Mouse (Mus musculus): ENCODE data around the gene Adora2a.
"Not testable (repeated sequence)": the region's sequence is repeated elsewhere in the genome, so short reads cannot be mapped to it uniquely, and the experiment has no call there.

Gene Adora2a

DNA sequence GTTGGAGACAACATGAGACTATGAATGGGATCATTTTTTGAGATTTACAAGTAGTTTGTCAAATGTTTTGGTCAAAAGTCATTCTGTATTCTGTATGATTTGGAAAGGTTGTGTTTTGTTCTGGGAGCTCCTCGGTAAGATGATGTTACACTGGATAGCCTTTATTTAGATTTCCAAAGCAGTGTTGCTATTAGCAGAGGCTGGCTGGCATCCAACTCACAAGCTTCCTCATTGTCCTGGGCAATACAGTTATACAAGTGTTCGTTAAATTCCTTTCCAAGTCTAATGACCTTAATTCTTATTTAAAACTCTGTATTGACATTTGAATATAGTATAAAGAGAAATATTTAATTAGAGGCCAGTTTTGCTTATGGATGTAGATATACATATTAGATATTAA, 28.6 kb downstream of the Adora2a start:
- no peak for DNase-seq (ENCODE audit: low spot score in 2 of 2)

DNA sequence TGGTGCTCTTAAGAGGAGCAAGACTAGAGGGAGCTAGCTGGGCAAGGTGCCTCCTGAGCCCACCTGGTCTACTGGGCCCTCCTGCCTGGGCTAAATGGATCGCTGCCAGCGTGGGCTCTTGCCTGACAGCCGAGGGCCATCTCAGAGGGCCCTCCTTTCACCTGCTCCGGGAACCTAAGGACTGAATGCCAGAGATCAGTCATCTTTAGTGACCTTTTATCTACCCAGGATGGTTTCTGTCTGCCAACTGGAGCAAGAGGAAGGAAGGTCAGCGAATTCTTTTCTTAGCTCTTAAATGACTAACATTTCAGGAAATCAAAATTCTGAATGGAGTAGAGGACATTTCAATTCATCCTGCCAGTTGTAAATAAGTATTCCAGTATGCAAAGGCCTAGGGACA, 33.9 kb downstream of the Adora2a start:
- DNase-seq (ENCODE audit: low spot score in 2 of 2) = no peak

DNA sequence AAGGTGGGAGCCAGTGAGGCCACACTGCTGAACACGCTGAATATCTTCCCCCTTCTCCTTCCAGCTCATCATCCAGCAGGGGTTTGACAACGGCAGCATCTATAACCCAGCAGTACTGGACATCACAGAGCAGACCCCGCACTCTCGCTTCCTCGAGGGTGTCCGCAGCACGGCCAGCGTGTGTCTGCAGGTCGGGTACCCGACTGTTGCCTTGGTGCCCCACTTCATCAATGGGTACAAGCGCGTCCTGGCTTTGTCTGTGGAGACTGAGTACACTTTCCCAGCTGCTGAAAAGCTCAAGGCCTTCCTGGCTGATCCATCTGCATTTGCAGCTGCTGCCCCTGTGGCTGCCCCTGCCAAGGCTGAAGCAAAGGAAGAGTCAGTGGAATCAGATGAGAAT, 35.9 kb downstream of the Adora2a start:
- DNase-seq (ENCODE audit: low spot score in 2 of 2) = no peak

DNA sequence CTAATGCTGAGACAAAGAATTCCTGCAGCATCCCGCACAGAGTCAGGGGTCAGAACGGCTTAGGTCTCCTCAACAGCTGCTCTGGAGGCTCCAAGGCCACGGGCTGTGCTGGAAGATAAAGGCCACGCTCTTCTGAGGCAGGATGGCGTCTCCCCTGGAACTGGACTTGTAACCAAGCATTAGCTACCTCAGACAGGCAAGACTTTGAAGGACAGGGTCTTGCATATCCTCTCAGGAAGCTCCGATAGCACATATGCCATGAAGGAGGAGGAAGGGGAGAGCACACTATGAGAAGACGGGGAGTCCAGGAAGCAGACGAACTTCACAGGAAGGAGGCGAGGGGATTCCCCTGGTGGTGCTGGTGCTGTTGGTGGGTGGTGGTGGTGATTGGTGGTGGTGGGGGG, 37.2 kb downstream of the Adora2a start:
- DNase-seq (ENCODE audit: low spot score in 2 of 2) = not testable (repeated sequence)

DNA sequence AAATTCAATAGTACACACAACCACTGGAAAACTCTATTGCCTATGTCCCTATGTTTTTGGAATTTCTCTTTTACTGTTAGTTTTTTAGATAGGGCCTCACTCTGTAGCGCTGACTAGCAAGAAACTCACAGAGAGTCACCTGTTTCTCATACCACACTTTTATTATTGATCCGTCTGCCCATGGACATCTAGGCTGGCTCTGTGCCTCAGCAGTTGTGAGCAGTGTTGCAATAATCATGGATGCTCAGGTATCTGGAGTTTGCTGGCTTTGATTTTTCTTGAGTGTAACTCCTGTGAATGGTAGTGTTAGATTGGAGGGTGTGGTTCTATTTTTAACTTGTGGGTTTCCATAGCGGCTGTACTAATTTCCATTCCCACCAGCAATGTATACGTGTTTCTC, 38.7 kb downstream of the Adora2a start:
- DNase-seq (ENCODE audit: low spot score in 2 of 2) = no peak

DNA sequence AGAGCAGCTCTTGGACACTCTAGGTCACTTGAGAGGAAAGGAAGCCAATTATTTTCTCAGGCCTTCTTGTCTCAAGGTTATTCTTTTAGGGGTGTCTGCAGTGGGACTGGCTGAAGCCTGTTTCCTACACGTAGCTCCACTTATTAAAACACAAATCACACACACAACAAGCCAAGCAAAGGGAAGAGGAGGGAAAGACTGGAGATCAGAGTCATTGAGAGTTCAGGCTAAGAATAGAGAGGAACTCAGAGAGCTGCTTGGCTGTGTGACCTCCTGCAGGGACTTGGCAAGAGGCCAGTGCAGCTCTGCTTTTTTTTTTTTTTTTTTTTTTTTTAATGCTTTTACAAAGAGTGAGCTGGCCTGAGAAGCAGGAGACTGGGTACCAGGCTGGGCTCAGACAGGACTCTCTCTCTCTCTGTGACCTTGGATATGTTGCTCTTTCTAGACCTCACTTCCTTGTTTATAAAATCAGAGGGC, 47.6 kb downstream of the Adora2a start:
- DNase-seq (ENCODE audit: low spot score in 2 of 2) = peak; percentile 7 to 19

DNA sequence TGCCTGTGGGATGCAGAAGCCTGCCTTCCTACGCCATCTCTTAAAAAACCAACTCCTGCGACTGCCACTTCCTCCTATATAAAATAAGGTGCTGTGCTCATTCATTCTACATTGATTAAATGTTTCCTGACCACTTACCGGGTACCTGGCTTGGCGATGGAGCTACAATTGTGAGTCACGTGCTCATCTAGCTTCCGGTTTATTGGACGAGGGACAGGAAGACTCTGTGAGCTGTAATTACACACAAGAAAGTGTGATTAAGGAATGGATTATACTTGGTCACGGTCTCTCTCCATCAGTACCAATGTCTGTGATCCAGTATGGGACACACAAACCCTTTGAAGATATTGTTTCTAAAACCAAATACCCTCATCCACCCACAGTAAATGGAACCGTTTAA, 48.1 kb downstream of the Adora2a start:
- no peak for DNase-seq (ENCODE audit: low spot score in 2 of 2)

DNA sequence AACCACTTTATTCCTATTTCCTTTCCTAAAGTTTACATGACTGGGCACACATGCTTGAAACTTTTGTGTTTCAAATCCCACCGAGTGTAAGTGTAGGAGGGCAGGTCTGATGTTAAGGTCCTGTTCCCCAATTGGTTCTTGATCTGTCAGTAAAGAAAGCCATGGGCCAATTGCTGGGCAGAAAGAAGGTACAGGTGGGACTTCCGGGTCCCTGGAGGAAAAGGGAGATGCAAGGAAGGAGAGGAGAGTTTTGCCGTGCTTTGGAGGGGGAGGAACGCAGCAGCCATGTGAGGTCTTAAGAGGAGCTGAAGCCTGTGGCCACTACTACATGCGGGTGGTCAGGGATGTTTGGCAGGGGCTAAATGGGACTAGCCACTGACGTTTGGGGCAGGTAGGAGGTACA, 48.6 kb downstream of the Adora2a start:
- DNase-seq (ENCODE audit: low spot score in 2 of 2) = no peak

DNA sequence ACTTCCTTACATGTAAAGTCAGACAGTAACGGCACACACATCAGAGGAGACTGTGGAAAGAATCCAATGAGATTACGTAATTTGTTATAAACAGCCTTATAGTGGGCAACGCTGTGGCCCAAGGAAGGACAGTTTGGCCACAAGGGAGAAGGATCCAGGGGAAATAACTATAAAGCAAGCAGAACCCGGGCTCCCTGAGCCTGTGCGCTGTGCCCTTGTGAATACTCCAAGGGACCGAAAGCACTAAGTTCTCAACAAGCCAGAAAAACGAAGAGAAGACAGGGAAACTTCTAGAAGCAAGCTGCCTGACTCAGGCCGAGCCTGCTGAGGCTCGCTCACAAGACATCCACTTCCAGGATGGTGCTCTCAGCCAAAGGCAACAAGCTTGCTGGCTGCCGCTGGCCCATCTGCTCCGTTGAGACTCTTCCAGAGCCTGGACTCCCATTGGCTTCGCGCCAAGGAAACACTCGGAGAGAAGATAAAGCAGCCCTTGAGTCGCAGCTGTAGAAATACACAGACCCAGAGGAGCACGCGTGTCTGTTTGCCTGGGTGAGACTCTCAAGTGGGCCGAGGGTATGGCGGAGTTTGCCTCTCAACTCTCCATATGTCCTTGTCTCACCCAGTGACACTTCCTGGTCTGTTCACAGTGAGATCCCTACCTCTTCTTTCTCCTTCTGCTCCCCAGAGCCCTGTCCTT, 57.1 kb downstream of the Adora2a start:
- peak in 1 of 2 experiments; percentile 23 for DNase-seq (ENCODE audit: low spot score in 2 of 2)

DNA sequence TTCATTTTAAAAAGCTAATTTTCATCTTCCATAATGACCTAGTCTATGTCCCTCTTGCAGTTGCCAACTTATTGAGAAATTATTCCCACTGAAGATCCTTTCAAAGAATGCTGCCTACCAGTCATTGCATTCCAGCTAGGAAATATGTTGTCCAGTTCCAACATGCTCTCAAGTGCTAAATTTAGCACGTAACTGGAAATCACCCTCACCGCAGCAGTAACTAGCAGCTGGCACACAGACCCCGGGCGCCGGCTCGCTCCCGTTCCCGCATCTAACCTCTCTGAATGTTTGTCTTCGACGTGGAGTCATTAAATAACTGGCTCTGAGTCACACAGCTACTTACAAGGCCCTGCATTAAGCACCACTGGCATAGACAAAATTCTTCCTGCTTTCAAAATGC, 62.0 kb downstream of the Adora2a start:
- DNase-seq (ENCODE audit: low spot score in 2 of 2) = no peak
